Mouse (Mus musculus): ENCODE data around the gene Jmjd1c. TPM values are rescaled to one million over a fixed set of nuclear protein-coding genes. Genes with fewer than 3 reads are reported as not detected.

Jmjd1c gene
- total RNA-seq, 2 experiments from 2014 or later, result 77.1 to 87.7 TPM

DNA sequence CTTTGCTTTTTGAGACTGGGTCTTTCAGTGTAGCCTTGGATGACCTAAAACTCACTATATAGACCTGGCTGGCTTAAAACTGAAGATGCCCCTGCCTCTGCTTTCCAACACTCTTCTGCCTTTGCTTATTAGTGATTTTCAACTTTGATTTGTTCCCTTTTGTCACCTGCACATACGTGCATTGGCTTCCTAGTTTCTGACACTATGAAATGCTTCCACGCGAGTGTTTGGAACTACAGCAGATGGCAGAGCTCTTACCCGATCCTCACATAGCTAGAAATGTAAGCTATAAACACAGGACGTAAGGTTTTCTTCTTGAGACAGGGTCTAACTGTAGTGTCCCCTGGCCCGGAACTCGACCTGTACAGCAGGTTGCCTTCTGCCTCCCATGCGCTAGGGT, 84.1 kb downstream of the Jmjd1c start:
- no peak for DNase-seq (ENCODE audit: low spot score in 2 of 2)
- intact Hi-C loops (cut with DNase I), result loop anchor here (5.0 kb wide), 1 partner anchor 43 kb away; no protein-coding TSS in a partner anchor

DNA sequence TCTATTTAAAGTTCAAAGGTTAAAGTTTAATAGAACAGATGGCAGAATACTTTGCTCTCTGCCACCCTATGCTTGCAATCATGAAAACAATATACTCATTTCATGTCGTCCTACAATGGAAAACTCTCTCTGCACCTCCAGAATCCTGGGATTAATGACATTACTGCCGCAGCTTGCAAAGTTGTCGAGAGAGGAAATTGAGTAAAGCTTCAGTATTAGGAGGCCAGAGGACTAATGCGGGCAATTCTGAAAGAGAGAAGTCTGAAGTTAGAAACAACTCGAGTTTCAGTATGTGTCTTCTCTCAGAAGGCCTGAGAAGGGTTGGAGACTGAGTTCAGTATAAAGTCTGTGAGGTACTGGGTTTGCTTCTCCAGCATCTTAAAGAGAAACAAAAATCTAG, 84.9 kb downstream of the Jmjd1c start:
- intact Hi-C loops (cut with DNase I), result loop anchor here (5.0 kb wide), 1 partner anchor 43 kb away; no protein-coding TSS in a partner anchor
- DNase-seq (ENCODE audit: low spot score in 2 of 2), result no peak

DNA sequence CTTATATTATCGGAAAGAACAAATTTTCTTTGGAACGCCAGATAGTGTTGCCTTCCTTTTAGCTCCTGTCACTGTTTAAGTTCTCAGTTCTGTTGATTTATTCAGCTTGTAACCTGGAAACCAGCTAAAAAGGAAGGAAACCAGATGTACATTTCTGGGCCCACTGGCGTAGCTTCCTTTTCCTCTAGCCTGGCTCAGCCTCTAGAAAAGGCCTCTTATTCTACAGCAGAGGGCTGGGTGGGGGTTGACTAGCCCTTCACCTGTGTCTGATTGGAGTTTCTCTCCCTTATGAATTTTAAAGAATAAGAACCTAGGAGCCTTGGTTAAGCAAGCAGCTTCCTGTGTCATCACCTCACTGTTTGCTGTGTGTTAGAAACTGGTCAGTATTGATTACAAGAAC, 86.7 kb downstream of the Jmjd1c start:
- peak in 1 of 2 experiments; percentile 32 for DNase-seq (ENCODE audit: low spot score in 2 of 2)
- intact Hi-C loops (cut with DNase I), result loop anchor here (5.0 kb wide), 1 partner anchor 45 kb away; no protein-coding TSS in a partner anchor

DNA sequence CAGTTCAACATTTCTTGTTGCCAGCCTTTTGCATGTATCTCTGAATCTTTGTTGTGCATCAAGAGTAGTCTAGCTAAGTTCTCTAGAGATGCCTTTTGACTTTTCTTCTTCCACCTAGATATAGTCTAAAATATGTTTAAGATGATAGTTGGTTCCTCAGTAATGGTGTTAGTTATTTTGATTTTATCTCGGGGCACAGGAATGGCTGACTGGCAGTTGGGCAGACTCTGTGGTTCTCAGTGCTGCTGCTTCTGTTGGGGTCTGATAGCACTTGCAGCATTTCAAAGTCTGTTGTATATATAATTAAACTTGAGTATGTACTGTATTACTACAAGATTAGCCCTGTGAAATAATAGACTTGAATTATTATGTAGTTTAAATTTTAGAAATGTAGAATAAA, 87.2 kb downstream of the Jmjd1c start:
- intact Hi-C loops (cut with DNase I), result loop anchor here (5.0 kb wide), 1 partner anchor 46 kb away; no protein-coding TSS in a partner anchor

DNA sequence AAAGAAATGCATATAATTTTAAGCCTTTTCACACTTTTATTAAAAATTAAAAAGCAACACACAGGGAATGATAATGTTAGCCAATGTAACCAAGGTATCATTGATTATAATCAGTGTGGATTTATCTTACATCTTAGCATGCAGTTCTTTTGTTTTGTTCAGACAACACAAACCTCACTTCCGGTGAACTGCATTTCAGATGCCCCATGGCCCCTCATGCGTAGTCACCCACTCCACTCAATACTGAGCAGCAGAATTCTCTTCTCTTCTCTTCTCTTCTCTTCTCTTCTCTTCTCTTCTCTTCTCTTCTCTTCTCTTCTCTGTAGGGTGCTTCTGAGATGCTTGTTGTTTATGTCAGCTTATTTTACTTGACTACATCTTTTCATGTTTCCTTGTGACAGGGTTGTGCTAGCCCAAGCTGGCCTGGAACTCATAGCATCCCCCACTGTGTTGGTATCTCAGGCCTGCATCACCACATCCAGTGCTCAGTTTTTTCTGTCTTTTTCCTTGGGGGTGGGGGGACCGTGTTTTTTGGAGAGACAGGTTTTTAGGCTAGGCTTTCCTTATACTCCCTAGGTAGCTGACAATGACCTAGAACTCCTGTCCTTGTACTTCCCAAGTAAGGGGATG, 88.6 kb downstream of the Jmjd1c start:
- intact Hi-C loops (cut with DNase I), result loop anchor here (5.0 kb wide), 3 partner anchors 47 to 87 kb away; partner anchors contain the start of genes Jmjd1c and Reep3
- DNase-seq (ENCODE audit: low spot score in 2 of 2), result no peak

More for the DNA sequence above, 87.2 kb downstream of the Jmjd1c start:
- DNase-seq (ENCODE audit: low spot score in 2 of 2), result no peak

DNA sequence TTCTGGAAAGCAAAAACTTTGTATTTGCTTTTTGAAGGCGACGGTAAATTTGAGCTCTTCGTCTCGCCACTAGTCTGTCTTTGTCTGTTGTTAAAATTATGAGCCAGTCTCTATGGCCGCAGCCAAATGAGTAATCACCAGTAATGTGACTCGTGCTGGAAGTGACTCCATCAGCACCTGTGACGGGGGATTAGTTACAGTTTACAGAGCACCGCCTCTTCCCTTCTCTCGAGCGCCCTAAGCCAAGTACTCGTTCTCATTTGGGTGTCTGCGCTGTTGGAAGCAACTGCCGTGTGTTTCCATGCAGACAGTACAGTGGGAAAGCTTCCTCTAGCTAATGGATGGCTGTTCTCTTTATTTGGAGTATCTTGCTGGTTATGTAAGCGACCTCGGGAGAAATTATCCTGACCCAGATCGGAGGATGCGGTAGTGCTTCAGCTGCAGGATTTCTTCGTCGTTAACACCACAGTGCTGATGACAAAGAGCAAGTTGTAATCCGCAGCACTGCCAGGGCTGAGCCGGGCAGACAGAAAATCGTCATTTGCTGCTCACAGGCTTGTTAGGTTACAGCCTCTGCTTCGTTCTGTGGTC, 89.7 kb downstream of the Jmjd1c start:
- intact Hi-C loops (cut with DNase I), result loop anchor here (5.0 kb wide), 2 partner anchors 58 to 88 kb away; partner anchors contain the start of genes Jmjd1c and Reep3

DNA sequence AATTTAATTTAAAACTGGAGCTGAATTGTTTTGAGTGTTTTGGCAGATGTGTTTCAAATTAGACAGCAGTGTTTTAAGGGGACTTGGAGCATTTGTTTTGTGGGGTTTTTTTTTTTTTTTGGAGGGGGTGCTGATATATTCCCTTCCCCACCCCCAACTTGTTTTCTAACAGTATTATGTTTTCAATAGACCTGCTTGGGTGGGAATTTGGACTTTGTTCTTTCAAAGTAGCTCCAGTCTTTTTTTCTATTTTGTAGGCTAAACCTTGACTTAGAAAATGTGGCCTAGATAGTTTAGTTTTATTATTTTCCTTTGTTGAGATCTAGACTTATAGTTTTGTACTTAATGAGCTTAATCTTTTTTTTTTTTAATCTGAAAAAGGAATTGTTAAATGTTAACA, 90.6 kb downstream of the Jmjd1c start:
- intact Hi-C loops (cut with DNase I), result loop anchor here (5.0 kb wide), 2 partner anchors 59 to 89 kb away; partner anchors contain the start of genes Jmjd1c and Reep3

More for the DNA sequence above, 89.7 kb downstream of the Jmjd1c start:
- peak; percentile 81 to 93 for DNase-seq (ENCODE audit: low spot score in 2 of 2)

DNA sequence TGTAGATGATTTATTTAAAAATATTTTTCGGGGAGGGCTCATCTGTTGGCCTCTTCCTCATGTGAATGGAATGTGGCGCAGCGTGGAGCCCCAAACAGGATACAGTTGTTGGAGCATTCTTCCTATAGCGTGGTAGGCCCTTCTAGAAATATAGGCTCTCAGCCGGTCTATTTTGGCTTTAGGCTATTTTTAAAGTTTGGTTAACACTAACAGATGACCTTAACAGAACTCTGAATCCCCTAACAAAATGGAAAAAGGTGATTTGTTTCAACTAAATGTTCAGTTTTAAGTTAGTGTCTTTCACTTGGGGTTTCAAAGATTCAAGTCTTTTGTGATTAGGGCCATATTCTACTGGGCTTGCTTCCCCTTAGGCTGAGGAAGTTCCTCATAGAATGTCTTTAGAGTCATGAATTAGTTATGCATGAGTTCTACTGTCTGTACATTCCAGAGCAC, 91.1 kb downstream of the Jmjd1c start:
- DNase-seq (ENCODE audit: low spot score in 2 of 2), result no peak
- intact Hi-C loops (cut with DNase I), result loop anchor here (5.0 kb wide), 2 partner anchors 60 to 90 kb away; partner anchors contain the start of genes Jmjd1c and Reep3

More for the DNA sequence above, 90.6 kb downstream of the Jmjd1c start:
- DNase-seq (ENCODE audit: low spot score in 2 of 2), result no peak

DNA sequence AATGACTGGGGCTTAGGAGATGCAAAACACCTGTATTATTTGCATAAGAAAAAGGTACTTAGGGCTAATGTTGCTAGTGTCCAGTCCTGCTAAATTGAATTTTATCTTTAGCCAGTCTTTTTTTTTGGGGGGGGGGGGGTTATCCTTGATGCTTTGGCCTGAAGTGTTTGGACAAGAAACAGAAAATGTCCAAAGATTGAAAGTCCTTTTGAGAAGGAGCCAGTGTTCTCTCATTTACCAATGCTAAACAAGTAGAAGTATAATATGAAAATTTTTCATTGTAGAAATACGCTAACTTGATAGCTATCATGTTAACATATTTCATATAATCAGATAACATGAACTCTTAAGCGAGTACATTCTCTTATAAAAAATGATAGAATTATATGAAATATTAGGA, 92.0 kb downstream of the Jmjd1c start:
- DNase-seq (ENCODE audit: low spot score in 2 of 2), result no peak
- intact Hi-C loops (cut with DNase I), result loop anchor here (5.0 kb wide), 2 partner anchors 61 to 91 kb away; partner anchors contain the start of genes Jmjd1c and Reep3

DNA sequence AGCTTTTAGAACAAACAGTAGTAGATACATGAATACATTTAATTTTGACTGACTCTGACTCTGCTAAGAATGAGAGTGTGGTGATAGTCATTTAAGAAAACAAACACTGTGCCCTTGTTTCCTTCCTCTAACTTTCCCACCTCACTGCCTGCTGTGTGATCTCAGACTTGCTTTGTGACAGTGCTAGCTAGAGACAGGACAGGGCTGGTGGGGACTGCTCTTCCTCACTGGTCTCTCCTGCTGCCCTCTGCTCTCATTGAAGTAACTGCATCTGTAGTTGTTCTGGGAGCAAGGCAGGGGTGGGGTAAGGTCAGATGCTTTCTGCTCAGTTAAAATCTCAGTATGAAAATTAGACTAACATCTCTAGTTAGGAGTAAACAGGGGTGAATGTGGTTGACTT, 93.1 kb downstream of the Jmjd1c start:
- DNase-seq (ENCODE audit: low spot score in 2 of 2), result no peak
- intact Hi-C loops (cut with DNase I), result loop anchor here (5.0 kb wide), 2 partner anchors 62 to 92 kb away; partner anchors contain the start of genes Jmjd1c and Reep3

DNA sequence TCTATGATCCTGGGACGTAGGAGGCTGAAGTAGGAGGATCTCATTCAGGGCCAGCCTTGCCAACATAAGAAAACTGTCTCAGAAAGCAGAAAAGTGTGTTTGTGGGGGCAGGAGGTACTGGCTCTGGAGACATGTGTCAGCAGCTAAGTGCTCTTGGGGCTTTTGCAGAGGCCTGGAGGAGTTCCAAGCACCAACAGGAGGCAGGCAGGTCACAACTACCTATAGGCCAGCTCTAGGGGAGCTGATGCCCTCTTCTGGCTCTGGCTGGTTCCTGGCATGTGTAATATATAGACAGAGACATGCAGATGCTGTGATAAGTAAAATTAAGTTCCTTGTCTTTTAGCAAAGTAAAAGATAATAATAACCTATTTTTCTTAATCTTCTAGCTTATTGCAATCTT, 94.3 kb downstream of the Jmjd1c start:
- peak; percentile 15 to 52 for DNase-seq (ENCODE audit: low spot score in 2 of 2)
- intact Hi-C loops (cut with DNase I), result no loop called here

DNA sequence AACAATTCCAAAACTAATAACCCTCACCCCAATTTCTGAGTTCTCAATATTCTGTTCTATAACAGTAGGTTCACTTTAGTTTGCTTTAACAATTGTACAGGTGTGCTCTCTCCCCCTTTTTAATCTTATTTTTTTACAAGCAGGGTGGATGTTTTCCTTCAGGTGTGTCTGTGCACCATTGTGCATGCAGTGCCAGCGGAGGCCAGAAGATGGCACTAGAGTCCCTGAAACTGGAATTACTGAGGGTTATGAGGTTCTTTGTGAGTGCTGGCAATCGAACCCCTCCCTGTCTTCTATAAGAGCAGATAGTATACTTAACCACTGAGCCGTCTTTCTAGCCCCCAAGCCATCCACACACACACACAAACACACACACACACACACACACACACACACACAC, 96.4 kb downstream of the Jmjd1c start:
- DNase-seq (ENCODE audit: low spot score in 2 of 2), result no peak
- intact Hi-C loops (cut with DNase I), result no loop called here

DNA sequence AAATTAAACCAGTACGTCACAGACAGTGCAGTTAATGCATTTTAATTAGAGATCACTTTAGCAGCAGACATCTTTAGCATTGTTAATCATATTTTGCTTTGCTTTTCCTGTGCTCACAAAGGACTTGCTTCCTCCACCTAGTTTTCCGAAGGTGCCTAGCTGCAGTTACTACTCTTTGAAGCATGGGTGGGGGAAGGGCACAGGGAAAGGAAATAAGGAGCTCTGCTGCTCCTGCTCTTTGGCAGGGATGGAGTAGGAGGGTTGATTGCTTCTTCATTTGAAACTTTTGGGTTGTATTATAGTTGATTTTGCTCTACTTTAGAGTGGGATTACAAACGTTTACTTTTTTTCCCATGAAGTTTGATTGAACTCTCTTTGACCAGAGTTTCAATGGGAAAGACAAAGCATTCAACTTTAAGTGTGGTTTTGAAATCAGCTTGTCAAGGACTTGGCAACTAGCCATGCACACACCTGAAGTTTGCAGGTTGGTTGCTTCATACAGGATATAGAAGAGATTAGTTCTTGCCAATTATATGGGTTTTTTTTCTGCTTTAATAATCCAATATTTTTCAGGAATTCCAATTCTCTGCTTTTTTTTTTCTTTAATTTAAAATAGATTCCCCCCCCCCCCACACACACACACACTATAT, 97.2 kb downstream of the Jmjd1c start:
- DNase-seq (ENCODE audit: low spot score in 2 of 2), result no peak
- intact Hi-C loops (cut with DNase I), result no loop called here

DNA sequence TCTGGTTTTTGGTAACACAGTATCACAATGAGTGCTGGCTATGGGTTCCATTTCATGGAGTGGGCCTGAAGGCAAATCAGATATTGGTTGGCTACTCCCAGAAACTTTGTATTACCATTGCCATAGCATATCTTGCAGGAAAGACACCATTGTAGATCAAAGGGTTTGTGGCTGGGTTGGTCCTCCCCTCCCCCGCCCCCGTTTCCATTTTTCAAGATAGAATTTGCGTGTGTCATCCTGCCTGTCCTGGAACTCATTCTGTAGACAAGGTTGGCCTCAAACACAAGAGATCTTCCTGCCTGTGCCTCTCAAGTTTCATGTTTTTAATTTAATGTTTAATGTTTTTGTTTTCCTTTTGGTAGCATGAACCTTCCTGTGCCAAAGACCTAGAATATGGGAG, 98.1 kb downstream of the Jmjd1c start:
- no peak for DNase-seq (ENCODE audit: low spot score in 2 of 2)
- intact Hi-C loops (cut with DNase I), result no loop called here

DNA sequence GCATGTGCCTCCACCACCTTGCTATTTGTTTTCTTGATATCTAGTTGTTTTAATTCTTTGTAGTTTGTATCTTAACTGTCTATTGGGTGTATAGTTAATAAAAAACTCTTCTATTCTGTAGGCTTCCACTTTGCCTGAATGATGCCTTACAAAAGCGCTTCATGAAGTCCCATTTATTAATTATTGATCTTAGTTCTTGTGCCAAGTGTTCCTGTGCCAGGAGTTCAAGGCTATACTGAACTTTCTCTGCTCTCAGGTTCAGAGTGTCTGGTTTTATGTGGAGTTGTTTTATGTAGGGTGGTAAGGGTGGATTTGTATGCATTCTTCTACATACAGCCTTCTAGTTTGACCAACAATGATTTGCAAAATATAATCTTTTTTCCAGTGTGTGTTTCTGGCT, 99.7 kb downstream of the Jmjd1c start:
- intact Hi-C loops (cut with DNase I), result no loop called here
- DNase-seq (ENCODE audit: low spot score in 2 of 2), result no peak

DNA sequence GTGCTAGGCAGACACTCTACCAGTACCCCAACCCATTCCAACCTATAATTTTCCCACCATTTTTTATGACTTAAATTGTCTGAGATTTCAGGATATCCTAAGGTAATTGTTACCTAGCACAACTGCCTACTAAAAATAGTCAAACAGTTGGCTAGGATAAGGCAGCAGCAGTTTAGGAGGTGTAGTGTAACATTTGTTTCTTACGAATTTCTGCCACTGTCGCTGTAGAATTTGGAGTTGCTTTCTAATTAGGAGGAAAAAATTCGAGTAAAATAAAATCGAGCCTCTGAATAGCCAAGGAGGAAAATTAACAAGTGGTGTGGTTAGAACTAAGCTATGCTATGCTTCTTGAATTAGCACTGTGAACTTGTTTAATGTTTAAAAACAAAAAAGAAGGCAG, 101.3 kb downstream of the Jmjd1c start:
- intact Hi-C loops (cut with DNase I), result no loop called here

DNA sequence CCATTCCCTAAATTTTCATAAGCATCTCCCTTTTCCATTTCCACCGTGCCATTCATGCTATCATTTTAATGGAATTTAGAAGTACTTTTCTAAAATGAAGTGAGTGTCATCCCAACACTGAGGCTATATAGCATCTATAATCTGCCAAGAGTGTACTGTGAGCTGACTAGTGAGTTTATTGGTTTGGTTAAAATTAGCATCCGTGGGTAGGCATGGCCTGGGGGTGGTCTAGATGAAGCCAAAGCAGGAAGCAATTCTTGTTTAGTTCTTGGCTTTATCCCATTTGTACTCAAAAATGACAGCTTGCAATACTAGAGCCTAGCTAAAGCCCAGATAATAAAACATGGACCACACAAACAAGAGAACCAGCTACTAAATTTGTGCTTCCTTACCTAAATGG, 101.9 kb downstream of the Jmjd1c start:
- intact Hi-C loops (cut with DNase I), result no loop called here
- DNase-seq (ENCODE audit: low spot score in 2 of 2), result peak in 1 of 2 experiments; percentile 69

More for the DNA sequence above, 101.3 kb downstream of the Jmjd1c start:
- peak in 1 of 2 experiments; percentile 54 for DNase-seq (ENCODE audit: low spot score in 2 of 2)

DNA sequence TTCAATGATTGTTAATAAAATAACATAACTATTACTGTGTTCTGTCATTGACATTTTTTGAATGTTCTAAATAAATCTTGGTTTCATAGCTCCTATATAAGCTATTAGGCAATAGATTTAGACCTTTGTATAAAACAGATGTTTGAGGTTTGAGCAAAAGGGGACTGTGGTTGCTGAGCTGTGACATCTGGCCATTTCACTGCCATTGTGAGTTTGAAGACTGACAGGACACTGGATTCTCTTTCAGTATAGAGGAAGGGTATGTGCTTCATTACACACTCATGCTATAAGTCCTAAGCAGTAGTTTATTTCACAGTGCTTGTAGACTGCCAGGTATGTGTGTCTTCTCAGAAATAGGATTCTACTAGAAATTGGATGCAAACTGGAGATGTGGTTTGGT, 105.8 kb downstream of the Jmjd1c start:
- intact Hi-C loops (cut with DNase I), result no loop called here
- DNase-seq (ENCODE audit: low spot score in 2 of 2), result no peak

DNA sequence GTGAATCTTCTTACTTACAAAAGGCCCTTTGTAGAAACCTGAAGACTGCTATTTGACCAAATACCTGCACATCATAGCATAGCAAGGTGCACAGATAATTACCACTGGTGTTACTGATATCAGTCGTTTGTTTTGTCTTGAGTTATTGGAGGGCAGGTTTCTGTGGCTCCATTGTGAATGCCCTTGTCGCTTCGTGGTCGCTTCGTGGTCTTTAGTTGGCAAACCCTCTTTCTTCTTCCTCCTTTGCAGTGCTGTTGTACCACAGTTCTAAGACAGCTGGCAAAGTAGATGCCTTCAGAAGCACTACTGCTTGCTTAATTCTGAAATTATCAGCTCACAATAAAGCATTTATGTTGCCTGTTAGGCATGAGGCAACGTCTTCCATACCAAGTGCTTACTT, 106.5 kb downstream of the Jmjd1c start:
- DNase-seq (ENCODE audit: low spot score in 2 of 2), result no peak

More for the DNA sequence above, 106.5 kb downstream of the Jmjd1c start:
- intact Hi-C loops (cut with DNase I), result no loop called here

All from left cerebral cortex, postnatal 25 days (tissue).